Mouse (Mus musculus) MEL (cell line): ENCODE measurements around the gene Lmf2. TPM values are rescaled to one million over a fixed set of nuclear protein-coding genes. Genes with fewer than 3 reads are reported as not detected.

Experiments
- DNase-seq: peaks from one replicate; pipeline ENCODE4 v3.0.0; 2011; ENCODE audit warnings: low read depth, low spot score
- H3K27ac ChIP-seq: 2 replicates; pipeline ENCODE4 v1.5.1; 2012; ENCODE audit warnings: low read depth, mild to moderate bottlenecking, control low read depth, low read length, moderate library complexity; ENCODE audit not compliant: control insufficient read depth
- H3K27me3 ChIP-seq, 2 experiments: fragments of 150-350 bp in 1 of 2; sonication (generic) in 1 of 2; 2 replicates each; pipeline ENCODE4 v1.6.1; 2012; ENCODE audit warnings: low read length in 2 of 2, mild to moderate bottlenecking in 2 of 2, improper control_type of control experiment in 1 of 2, moderate library complexity in 1 of 2; ENCODE audit not compliant: insufficient read depth in 2 of 2, control insufficient read depth in 1 of 2
- H3K36me3 ChIP-seq, 2 experiments: 2 replicates each; pipeline ENCODE4 v1.6.1; 2012 to 2014; ENCODE audit warnings: low read length in 2 of 2, improper control_type of control experiment in 1 of 2, inconsistent platforms in 1 of 2, mild to moderate bottlenecking in 1 of 2; ENCODE audit not compliant: insufficient read depth in 2 of 2, control insufficient read depth in 1 of 2
- H3K4me1 ChIP-seq, 2 experiments: fragments of 150-350 bp in 1 of 2; sonication (generic) in 1 of 2; 2 replicates each; pipeline ENCODE4 v1.6.1; 2012; ENCODE audit warnings: low read length in 2 of 2, improper control_type of control experiment in 1 of 2, mild to moderate bottlenecking in 1 of 2; ENCODE audit not compliant: insufficient read depth in 2 of 2, control insufficient read depth in 1 of 2
- H3K4me3 ChIP-seq, 2 experiments: fragments of 150-350 bp in 1 of 2; sonication (generic) in 1 of 2; 2 replicates each; pipeline ENCODE4 v1.5.1; 2012; ENCODE audit warnings: low read depth in 2 of 2, low read length in 2 of 2, mild to moderate bottlenecking in 2 of 2, moderate library complexity in 2 of 2, control low read depth in 1 of 2, improper control_type of control experiment in 1 of 2; ENCODE audit not compliant: control insufficient read depth in 1 of 2, insufficient read depth in 1 of 2
- H3K79me2 ChIP-seq: 2 replicates; pipeline ENCODE4 v1.6.1; 2012; ENCODE audit warnings: mild to moderate bottlenecking, low read length, moderate library complexity; ENCODE audit not compliant: control insufficient read depth, poor library complexity, insufficient read depth
- H3K9ac ChIP-seq: 2 replicates; pipeline ENCODE4 v1.6.1; 2012; ENCODE audit warnings: low read depth, mild to moderate bottlenecking, control low read depth, low read length, moderate library complexity; ENCODE audit not compliant: control insufficient read depth, poor library complexity, severe bottlenecking
- H3K9me3 ChIP-seq: fragments of 150-350 bp; sonication (generic); replicated peaks from 2 replicates; pipeline ENCODE4 v1.6.1; 2012; ENCODE audit warnings: mild to moderate bottlenecking, low read length, improper control_type of control experiment, moderate library complexity; ENCODE audit not compliant: insufficient read depth
- CHD1 ChIP-seq: IDR thresholded peaks from 2 replicates; pipeline ENCODE4 v1.6.1; 2012; ENCODE audit warnings: low read depth, mild to moderate bottlenecking, inconsistent platforms, low read length, improper control_type of control experiment
- CHD2 ChIP-seq: IDR thresholded peaks from 2 replicates; pipeline ENCODE4 v1.6.1; 2011; ENCODE audit warnings: low read length, improper control_type of control experiment
- CTCF ChIP-seq, 3 experiments: IDR thresholded peaks in 2 of 3; conservative IDR thresholded peaks in 1 of 3; 2 replicates each; pipeline ENCODE4 v1.5.1; 2011 to 2012; ENCODE audit warnings: low read length in 3 of 3, low read depth in 2 of 3, mild to moderate bottlenecking in 2 of 3, improper control_type of control experiment in 1 of 3, inconsistent platforms in 1 of 3, mixed read lengths in 1 of 3, moderate library complexity in 1 of 3; ENCODE audit not compliant: control insufficient read depth in 1 of 3, insufficient read depth in 1 of 3, poor library complexity in 1 of 3, severe bottlenecking in 1 of 3
- E2F4 ChIP-seq: IDR thresholded peaks from 2 replicates; pipeline ENCODE4 v1.6.1; 2011; ENCODE audit warnings: low read depth, low read length, improper control_type of control experiment, borderline replicate concordance
- ELF1 ChIP-seq: IDR thresholded peaks from 2 replicates; pipeline ENCODE4 v1.6.1; 2014; ENCODE audit warnings: low read depth, mild to moderate bottlenecking, inconsistent platforms, low read length, improper control_type of control experiment, moderate library complexity
- EP300 ChIP-seq, 2 experiments: IDR thresholded peaks; 2 replicates each; pipeline ENCODE4 v1.6.1; 2011; ENCODE audit warnings: improper control_type of control experiment in 2 of 2, low read length in 2 of 2, low read depth in 1 of 2, mild to moderate bottlenecking in 1 of 2
- ETS1 ChIP-seq: IDR thresholded peaks from 2 replicates; pipeline ENCODE4 v1.6.1; 2012; ENCODE audit warnings: low read depth, mild to moderate bottlenecking, inconsistent platforms, low read length, improper control_type of control experiment, moderate library complexity
- HCFC1 ChIP-seq: IDR thresholded peaks from 2 replicates; pipeline ENCODE4 v1.6.1; 2012; ENCODE audit warnings: low read depth, mild to moderate bottlenecking, inconsistent platforms, low read length, improper control_type of control experiment, moderate library complexity
- JUND ChIP-seq: IDR thresholded peaks from 2 replicates; pipeline ENCODE4 v1.6.1; 2011; ENCODE audit warnings: low read depth, mild to moderate bottlenecking, improper control_type of control experiment, low read length
- KAT2A ChIP-seq: conservative IDR thresholded peaks from 2 replicates; pipeline ENCODE4 v1.6.1; 2012; ENCODE audit warnings: low read depth, low read length, improper control_type of control experiment, inconsistent platforms
- MAFK ChIP-seq: IDR thresholded peaks from 2 replicates; pipeline ENCODE4 v1.6.1; 2011; ENCODE audit warnings: low read depth, mild to moderate bottlenecking, low read length, improper control_type of control experiment, borderline replicate concordance
- MAX ChIP-seq: IDR thresholded peaks from 2 replicates; pipeline ENCODE4 v1.6.1; 2011; ENCODE audit warnings: low read length, improper control_type of control experiment
- MAZ ChIP-seq: IDR thresholded peaks from 2 replicates; pipeline ENCODE4 v1.6.1; 2012; ENCODE audit warnings: low read depth, mild to moderate bottlenecking, inconsistent platforms, low read length, improper control_type of control experiment
- MEF2A ChIP-seq: IDR thresholded peaks from 2 replicates; pipeline ENCODE4 v1.6.1; 2014; ENCODE audit warnings: low read depth, mild to moderate bottlenecking, inconsistent platforms, low read length, improper control_type of control experiment; ENCODE audit not compliant: poor library complexity, insufficient replicate concordance, severe bottlenecking; ENCODE audit errors: extremely low read depth
- NELFE ChIP-seq: IDR thresholded peaks from 2 replicates; pipeline ENCODE4 v1.6.1; 2011; ENCODE audit warnings: low read depth, low read length, improper control_type of control experiment
- POLR2AphosphoS2 ChIP-seq: IDR thresholded peaks from 2 replicates; pipeline ENCODE4 v1.6.1; 2011; ENCODE audit warnings: low read length, improper control_type of control experiment
- POLR2AphosphoS5 ChIP-seq: IDR thresholded peaks from 2 replicates; pipeline ENCODE4 v1.6.1; 2012; ENCODE audit warnings: low read depth, borderline replicate concordance, mild to moderate bottlenecking, inconsistent platforms, low read length, moderate library complexity, mixed read lengths
- RAD21 ChIP-seq: IDR thresholded peaks from 2 replicates; pipeline ENCODE4 v1.6.1; 2011; ENCODE audit warnings: mild to moderate bottlenecking, low read depth, low read length, improper control_type of control experiment
- SIN3A ChIP-seq: IDR thresholded peaks from 2 replicates; pipeline ENCODE4 v1.6.1; 2012; ENCODE audit warnings: low read length, improper control_type of control experiment, inconsistent platforms
- SMC3 ChIP-seq: IDR thresholded peaks from 2 replicates; pipeline ENCODE4 v1.6.1; 2011; ENCODE audit warnings: low read depth, low read length, improper control_type of control experiment
- TBP ChIP-seq: IDR thresholded peaks from 2 replicates; pipeline ENCODE4 v1.8.0; 2011; ENCODE audit warnings: low read depth, low read length, improper control_type of control experiment
- TCF12 ChIP-seq: IDR thresholded peaks from 2 replicates; pipeline ENCODE4 v1.6.1; 2014; ENCODE audit warnings: low read depth, mild to moderate bottlenecking, inconsistent platforms, low read length, improper control_type of control experiment, moderate library complexity
- UBTF ChIP-seq: IDR thresholded peaks from 2 replicates; pipeline ENCODE4 v1.6.1; 2012; ENCODE audit warnings: low read depth, mild to moderate bottlenecking, inconsistent platforms, low read length, improper control_type of control experiment, moderate library complexity, borderline replicate concordance; ENCODE audit not compliant: insufficient read depth
- USF1 ChIP-seq: IDR thresholded peaks from 2 replicates; pipeline ENCODE4 v1.6.1; 2014; ENCODE audit warnings: low read depth, mild to moderate bottlenecking, inconsistent platforms, low read length, improper control_type of control experiment, moderate library complexity
- USF2 ChIP-seq, 2 experiments: IDR thresholded peaks; 2 replicates each; pipeline ENCODE4 v1.6.1; 2011 to 2012; ENCODE audit warnings: improper control_type of control experiment in 2 of 2, low read length in 2 of 2, borderline replicate concordance in 1 of 2, inconsistent platforms in 1 of 2, low read depth in 1 of 2, mild to moderate bottlenecking in 1 of 2; ENCODE audit not compliant: insufficient read depth in 1 of 2
- polyA plus RNA-seq, 2 experiments: library from polyadenylated mRNA; stranded (reverse) in 1 of 2; unstranded in 1 of 2; fragments of >175 nt in 1 of 2; fragments of >200 nt in 1 of 2; gene quantifications; 2 replicates each; pipeline versions ENCODE4 v1.2.1 to v1.2.4; 2012; ENCODE audit warnings: low replicate concordance in 2 of 2, low read depth in 1 of 2; ENCODE audit not compliant: insufficient read length in 2 of 2, insufficient read depth in 1 of 2, missing spikeins in 1 of 2
- total RNA-seq: library from RNA; depleted of rRNA; stranded (reverse); fragments of 300-350 nt; gene quantifications from 2 replicates; pipeline ENCODE4 v1.2.3, GENCODE M21; 2012

Gene Lmf2
- total and polyA plus RNA-seq, 3 experiments, result 14.5 to 52.0 TPM; not detected in 1

DNA sequence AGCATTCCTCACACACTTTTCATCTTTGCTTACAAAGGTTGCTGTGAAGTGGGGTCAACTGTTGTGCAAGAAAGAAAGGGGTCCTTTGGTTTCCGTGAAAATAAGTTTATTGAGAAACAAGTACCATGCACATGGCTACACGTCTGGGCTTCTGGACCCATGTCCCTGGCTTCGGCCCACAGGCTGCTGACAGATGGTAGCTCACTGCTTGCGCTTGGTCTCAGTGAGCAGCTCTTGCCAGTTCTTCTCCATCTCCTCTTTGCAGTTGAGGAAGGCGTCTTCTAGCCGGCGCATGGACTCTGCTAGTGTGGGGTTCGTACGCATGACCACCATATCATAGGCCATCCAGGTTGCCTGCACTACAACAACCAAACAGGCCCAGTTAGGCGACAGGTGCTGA is 34.6 kb upstream of the Lmf2 start:
- H3K4me1 ChIP-seq, result no peaks in the 10 kb centered on the region
- no peak overlapping the region for H3K27ac ChIP-seq
- no peaks in the 10 kb centered on the region for H3K9me3 ChIP-seq
- H3K4me3 ChIP-seq, result no peak overlapping the region
- H3K9ac ChIP-seq, result no peak overlapping the region
- peaks cover 5% of the 10 kb centered on the region in 2 experiments; a peak in 2 of 4 replicates for H3K27me3 ChIP-seq
- H3K79me2 ChIP-seq, result no peaks in the 10 kb centered on the region
- no peak for TF ChIP-seq USF2 (IDR thresholded peaks at IDR 0.05; ENCODE audit: borderline replicate concordance in 1 of 2, insufficient read depth in 1 of 2, low read depth in 1 of 2, low read length in 2 of 2)
- TF ChIP-seq USF1, result no peak
- no peak for TF ChIP-seq POLR2AphosphoS5
- no peak for TF ChIP-seq POLR2AphosphoS2
- TF ChIP-seq EP300 (IDR thresholded peaks at IDR 0.05; ENCODE audit: low read depth in 1 of 2, low read length in 2 of 2), result no peak
- TF ChIP-seq E2F4, result no peak
- no peak for TF ChIP-seq JUND
- TF ChIP-seq MEF2A, result no peak
- no peak for TF ChIP-seq ETS1
- TF ChIP-seq NELFE, result no peak
- TF ChIP-seq CHD2, result no peak
- no peak for TF ChIP-seq MAFK
- TF ChIP-seq SMC3, result no peak
- TF ChIP-seq MAX, result no peak
- TF ChIP-seq ELF1, result no peak
- no peak for TF ChIP-seq KAT2A
- no peak for TF ChIP-seq MAZ
- no peak for TF ChIP-seq TBP
- H3K36me3 ChIP-seq, result no peaks in the 10 kb centered on the region
- no peak for DNase-seq

DNA sequence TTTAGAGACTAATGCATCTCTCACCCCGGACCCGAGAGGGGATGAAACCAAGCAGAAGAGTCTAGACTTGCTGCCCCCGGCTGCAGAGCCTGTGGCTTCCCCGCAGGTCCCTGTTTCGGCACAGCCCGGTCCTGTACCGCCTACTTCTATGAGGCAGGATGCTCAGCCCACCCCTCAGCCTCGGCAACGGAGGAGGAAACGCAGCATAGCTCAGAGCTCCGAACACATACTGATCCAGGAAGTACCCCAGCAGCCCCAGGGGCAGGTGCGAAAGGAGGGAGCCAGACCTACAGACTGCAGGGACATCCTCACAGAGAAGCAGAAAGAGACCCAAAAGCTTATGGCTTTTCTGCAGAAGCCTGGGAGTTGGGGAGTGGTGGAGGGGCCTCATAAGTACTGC is 31.7 kb upstream of the Lmf2 start:
- TF ChIP-seq CHD2, result no peak
- no peak for TF ChIP-seq TCF12
- no peak for TF ChIP-seq MAFK
- TF ChIP-seq SIN3A, result no peak
- no peak for TF ChIP-seq HCFC1
- TF ChIP-seq CTCF (IDR thresholded peaks at IDR 0.05 in 2 of 3, conservative IDR thresholded peaks at IDR 0.05 in 1 of 3; ENCODE audit: control insufficient read depth in 1 of 3, insufficient read depth in 1 of 3, low read depth in 2 of 3, low read length in 3 of 3, poor library complexity in 1 of 3, severe bottlenecking in 1 of 3), result no peak
- no peak for TF ChIP-seq CHD1
- TF ChIP-seq MAZ, result no peak
- TF ChIP-seq RAD21, result no peak
- no peak for TF ChIP-seq ELF1
- no peak for TF ChIP-seq UBTF
- no peak for TF ChIP-seq E2F4
- no peak for TF ChIP-seq JUND
- TF ChIP-seq SMC3, result no peak
- Histone ChIP-seq H3K27me3 (peaks cover 0 to 5% of the 10 kb centered on the region in 2 experiments; a peak in 1 of 4 replicates), H3K79me2 (no peaks in the 10 kb centered on the region), H3K9me3 (no peaks in the 10 kb centered on the region), H3K9ac (no peak overlapping the region), H3K36me3 (no peaks in the 10 kb centered on the region), H3K27ac (no peak overlapping the region), H3K4me3 (no peak overlapping the region), H3K4me1 (no peaks in the 10 kb centered on the region)
- DNase-seq, result no peak
